Mouse (Mus musculus): ENCODE results near the gene Dnm3. TPM values are rescaled to one million over a fixed set of nuclear protein-coding genes. Genes with fewer than 3 reads are reported as not detected.

The Dnm3 gene
- total RNA-seq, 1 experiment from 2014 or later, result 13.4 TPM

DNA sequence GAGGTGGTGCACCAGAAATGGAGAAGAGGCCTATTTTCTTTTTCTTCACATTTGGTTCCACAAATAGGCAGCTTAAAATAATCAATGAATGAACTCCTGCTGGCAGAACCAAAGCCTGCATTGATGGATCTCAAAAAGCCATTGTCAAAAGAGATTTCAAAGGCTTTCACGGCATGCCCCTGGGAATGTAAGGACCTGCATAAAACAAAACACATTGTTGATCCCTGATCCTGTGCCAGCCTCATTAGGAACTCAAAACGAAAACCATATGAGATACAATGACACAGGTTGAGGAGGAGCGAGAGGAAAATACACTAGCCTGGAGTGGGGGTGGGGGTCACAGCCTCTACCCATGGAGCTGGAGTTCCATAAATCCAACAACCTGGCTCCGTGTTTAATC lies 153.4 kb downstream of the Dnm3 start:
- DNase-seq, result no peak

DNA sequence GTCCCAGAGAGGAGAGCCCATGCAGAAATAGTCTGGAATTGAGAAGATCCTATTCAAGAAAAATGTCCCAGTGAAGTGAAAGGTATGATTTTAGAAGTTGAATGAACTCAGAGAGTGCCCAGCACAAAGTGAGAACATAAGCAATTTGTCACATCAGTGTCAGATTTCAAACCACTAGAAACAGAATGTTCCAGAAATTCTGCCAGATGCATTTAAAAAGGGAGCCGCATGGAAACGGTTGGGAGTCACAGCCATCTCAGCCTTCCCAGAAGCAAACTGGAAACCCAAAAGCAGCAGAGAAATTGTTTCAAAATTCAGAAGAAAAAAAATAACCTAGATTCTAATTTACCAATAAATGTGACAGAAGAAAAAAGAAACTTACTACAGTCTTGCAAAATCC lies 154.7 kb downstream of the Dnm3 start:
- DNase-seq, result no peak

GRCm38 (mm10) chr1:162313451-162314276 lies 164.2 kb downstream of the Dnm3 start:
- no peak for DNase-seq

DNA sequence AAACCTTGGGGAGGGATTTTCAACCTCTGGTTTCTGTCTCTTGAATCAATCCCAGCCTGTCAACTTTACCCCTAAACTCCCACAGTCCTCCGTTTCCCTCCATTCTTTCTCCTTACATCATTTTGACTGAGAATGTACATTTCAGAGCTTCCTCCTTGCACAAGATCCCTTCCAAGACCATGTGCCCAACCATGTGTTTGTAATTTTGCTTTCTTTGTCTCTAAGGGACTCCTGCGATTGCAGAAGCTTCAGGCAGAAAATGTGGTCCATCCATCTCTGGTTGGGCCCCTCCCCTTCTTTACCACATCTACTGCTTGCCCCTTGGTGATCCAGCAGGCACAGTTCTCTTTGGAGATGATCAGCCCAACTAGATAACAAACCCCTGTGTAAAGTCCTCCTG lies 165.2 kb downstream of the Dnm3 start:
- no peak for DNase-seq

- DNase-seq, result no peak
Measured at GRCm38 (mm10) chr1:162312152-162312551, 165.7 kb downstream of the Dnm3 start.

DNA sequence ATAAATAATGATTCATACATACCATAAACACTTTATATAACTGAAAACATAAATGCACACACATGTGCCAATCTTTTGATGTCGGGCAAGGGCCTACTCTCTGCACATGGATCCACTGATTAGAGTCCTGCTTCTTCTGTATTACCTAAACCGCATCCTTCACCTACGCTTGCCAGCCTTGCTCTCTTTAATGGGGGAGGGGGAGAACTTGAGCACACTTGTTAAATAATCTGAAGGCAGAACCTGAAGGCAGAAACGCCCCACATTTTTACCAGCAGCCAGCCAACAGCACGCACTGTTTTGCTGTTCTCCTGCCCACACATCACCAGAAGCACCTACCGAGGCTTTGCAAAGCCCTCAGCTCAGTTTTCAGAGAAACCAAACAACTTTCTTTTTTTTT lies 172.6 kb downstream of the Dnm3 start:
- no peak for DNase-seq

GRCm38 (mm10) chr1:162302480-162302879 lies 175.4 kb downstream of the Dnm3 start:
- DNase-seq, result no peak

DNA sequence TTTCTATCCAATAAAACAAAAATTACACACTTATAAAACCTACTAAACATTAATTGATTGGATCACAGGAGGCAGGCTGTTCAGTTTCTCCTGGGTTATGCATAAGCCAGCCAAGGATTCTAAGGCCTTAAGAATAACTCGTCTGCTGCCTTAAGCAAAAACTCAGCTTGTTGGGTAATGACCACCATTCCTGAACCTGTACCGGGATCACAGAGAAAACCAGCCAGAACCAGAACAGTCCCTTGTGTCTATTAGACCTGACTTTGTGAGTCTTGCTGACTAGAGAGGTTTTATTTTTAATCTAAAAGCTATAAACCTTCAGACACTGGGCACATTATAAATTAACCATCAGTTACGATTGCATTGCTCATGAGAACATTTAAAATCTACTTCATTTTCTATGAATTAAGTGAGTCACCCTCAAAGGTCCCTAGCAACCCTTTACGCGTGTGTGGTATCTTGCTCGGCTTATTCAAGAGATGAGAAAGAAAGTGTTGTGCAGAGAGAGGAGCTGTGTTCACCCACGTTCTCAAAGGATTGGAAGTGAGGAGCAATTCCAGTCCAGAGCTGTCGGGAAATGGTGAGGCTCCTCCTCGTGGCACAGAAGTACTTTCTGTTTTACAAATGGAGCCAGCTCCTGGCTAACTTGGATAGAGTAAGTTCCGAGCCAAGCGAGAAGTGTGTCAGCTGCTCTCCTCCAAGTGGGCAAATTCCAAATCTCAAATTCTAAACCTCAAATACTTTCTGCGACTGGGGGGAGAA lies 178.1 kb downstream of the Dnm3 start:
- no peak for DNase-seq

DNA sequence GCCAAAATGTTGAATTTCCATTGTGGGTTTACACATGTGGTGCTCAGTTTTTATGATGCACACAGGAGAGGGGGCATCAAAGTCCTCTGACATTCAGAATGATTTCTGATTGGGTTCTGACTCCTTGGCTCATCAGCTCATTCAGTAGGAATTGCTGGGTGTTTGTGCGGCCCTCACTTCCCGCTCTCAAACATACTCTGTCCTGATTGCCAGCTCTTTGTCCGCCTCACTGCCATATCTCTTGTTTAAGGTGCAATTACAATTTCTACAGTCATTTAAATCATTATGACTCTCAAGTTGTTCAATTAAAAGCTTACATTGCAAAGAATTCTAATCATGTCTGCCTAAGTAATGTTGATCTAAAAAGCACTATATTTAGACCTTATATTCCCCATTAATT lies 179.3 kb downstream of the Dnm3 start:
- no peak for DNase-seq

DNA sequence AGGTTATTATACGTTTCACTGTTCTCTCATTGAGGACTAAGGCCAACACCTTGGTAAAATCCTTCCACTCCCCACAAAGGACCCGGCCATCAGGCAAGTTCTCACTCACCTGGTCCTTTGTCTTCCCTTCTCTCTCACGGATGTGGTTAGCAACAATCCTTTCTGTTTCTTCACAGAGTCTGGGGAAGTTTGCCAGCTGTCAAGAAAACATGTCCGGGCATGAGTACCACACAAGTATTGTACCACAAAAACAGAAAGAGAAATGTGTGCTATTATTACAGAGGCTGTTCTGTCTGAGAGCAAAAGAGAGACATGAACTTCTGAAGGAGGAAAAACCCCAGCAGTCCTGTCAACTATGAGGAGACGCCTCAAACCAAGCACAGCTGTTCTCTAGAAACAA lies 182.4 kb downstream of the Dnm3 start:
- DNase-seq, result no peak

DNA sequence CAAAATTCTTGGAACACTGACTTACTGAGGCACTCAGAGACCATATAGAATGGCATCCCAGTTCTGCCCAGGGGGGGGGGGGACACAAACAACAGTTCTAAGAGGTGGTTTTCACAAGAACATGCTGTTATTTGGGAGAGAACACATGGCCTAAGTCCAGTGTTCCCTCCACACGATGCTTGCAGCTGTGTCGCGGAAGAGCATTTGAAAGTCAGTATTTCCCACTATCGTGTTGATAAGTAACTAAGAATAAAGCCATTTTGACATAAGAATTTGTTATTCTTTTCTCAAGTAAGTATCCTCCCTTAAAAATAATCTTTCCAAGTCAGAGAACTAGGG lies 183.3 kb downstream of the Dnm3 start:
- DNase-seq, result no peak

DNA sequence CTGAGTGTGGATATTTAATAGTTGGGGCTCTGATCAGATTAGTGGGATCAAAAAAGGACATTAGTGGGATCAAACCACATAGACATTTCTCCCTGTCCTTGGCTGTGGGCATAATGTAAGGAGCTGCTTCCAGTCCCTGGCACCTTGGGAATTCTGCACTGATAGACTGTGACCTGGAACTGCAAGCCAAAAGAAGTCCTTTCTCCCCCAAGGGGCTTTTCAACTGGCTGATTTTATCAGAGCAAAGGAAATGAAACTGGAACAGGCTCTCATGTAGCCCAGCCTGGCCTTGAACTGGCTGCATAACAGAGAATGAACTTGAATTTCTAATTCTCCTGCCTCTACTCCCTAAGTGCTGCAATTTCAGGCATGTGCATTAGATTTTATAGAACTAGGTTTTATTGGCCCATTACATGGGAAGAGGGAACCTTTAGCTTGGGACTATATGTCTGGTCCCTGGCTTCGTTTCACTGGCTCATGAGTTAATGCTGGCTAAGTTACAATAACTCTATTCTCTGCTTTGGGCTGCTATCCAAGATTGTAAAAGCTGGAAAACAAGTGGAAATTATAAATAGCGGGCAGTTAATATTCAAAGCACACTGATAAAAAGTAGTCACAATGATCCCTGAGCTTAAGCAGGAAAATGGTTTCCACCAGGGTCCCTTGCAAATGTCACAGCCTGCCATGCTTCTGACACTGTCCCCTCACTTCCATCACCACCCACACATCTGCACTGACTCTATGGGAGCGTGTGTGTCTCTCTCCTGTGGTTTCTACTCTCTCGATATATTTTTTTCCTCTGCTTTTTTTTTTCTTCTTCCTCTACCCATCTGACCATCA lies 183.9 kb downstream of the Dnm3 start:
- no peak for DNase-seq

GRCm38 (mm10) chr1:162286910-162287309 lies 190.9 kb downstream of the Dnm3 start:
- peak; percentile 5 for DNase-seq

- no peak for DNase-seq
Measured at GRCm38 (mm10) chr1:162281981-162282381, 195.9 kb downstream of the Dnm3 start.

DNA sequence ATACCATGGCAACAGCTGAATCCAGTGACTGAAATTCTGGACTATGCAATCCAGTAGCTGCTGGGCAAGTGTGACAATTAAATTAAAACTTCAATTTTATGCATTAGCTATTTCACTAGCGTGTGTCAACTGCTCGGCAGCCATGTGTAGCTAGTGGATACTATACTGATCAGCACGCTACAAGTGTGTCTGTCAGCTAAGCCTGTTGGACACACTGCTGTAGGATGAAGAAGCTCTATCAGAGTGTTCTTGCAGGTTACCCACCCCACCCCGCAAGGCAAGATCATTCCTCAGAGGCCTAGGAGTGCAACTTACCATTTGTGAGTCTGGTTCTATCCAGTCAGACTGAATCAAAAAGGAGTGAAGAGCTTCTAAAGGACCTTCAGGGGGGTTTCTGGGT lies 197.8 kb downstream of the Dnm3 start:
- DNase-seq, result no peak

DNA sequence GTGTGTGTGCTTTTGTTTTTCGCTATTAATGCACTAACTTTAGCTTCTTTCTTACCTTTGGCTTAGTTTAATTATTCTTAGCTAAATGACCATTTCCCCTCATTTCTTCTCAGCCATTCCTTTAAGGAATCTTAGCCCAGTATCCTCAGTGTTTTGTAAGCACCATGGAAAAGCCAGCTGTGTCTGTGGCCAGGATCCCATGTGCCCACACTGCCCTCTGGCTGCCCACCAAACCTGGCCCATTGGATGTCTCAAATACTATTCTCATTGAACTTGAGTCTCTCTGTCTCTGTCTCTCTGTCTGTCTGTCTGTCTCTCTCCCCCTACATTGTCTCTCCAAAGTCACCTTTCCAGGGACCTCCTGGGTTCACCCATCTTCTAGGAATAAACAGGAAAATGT lies 201.8 kb downstream of the Dnm3 start:
- peak; percentile 24 for DNase-seq

- DNase-seq, result no peak
Measured at GRCm38 (mm10) chr1:162274674-162275248, 203.1 kb downstream of the Dnm3 start.

- DNase-seq, result no peak
Measured at GRCm38 (mm10) chr1:162256912-162257607, 220.8 kb downstream of the Dnm3 start.

DNA sequence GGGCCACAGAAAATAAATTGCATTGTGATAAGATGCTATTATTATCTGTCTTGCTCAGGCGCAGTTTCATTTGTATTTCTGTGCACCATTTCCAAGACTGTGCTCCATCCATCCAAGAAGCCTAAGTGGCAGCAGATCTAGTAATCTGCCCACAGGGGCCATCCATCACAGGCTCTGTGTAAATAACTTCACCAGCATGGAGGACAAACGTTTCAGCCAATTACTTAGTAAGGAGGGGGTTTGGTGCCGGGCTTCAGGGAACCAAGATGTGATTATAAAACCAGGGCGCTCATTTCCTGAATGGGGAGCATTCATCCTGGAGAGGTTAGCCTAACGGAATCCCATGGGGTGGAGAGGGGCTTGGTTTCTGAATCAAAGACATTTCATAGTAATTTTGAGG lies 222.9 kb downstream of the Dnm3 start:
- no peak for DNase-seq

DNA sequence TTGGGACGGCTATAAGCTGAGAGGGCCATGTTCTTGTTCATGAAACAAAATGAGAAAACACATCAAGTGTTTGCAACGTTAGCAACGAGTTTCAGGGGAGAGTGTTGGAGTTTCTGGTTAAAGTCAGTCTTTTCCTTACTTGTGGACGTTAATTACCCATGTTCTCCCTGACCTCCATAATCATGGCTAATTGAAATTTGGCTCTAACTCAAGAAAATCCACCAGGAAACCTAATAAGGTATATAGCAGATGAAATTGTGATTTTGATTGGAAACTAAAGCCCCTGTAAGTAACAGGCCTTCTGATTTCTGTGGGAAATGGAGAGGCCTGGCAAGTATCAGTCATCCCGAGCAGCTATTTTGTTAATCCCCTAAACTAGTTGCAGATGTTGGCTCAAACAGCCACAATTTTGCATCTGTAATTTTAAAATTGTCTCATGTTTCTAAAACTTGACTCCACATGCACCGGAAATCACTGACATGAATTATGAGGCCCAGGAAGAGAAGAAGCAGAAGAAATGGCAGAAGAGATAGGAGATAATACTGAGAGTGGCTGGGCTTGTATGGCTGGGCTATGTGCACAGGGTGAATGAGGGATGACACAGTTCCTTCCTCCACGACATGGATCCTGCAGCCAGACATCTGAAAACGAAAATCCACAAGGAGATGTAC lies 223.7 kb downstream of the Dnm3 start:
- DNase-seq, result no peak

DNA sequence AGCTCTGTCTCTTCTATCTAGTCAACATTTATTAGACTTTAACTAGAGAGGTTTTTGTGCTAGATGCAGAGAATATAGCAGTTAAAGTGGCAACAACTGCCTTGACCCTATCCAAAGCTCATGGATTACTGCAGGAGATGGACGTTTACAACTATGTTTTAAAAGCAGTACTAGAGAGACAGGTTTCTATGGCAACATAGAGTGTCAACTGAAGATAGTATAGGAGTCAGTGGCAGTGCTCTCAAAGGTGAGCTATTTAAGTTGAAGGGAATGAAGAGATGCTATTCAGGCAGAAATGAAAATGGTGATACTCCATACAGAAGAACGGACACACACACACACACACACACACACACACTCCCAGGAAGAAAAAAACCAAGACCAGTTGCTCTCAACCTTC lies 225.0 kb downstream of the Dnm3 start:
- no peak for DNase-seq
